Mouse (Mus musculus) kidney, postnatal 0 days (tissue): ENCODE measurements around the gene Pim3. TPM values are rescaled to one million over a fixed set of nuclear protein-coding genes. Genes with fewer than 3 reads are reported as not detected.

Source experiments
- ATAC-seq: fragments of 200-750 bp; cut with Nextera tagmentation; replicated peaks from 2 replicates; pipeline ENCODE4 v1.8.0; 2017; ENCODE audit warnings: low read depth, moderate number of reproducible peaks, moderate TSS enrichment, moderate library complexity; ENCODE audit not compliant: low FRiP score
- DNase-seq: peaks from one replicate; pipeline ENCODE4 v3.0.0-alpha.2; 2016; ENCODE audit warnings: low spot score
- H3K27ac ChIP-seq: fragments of 300-500 bp; sonication (generic); 2 replicates; pipeline ENCODE4 v1.5.1; 2014; ENCODE audit warnings: mild to moderate bottlenecking
- H3K27me3 ChIP-seq: fragments of 300-500 bp; sonication (generic); 2 replicates; pipeline ENCODE4 v1.6.1; 2014; ENCODE audit warnings: low read length, mixed read lengths; ENCODE audit not compliant: insufficient read depth
- H3K36me3 ChIP-seq: fragments of 300-500 bp; sonication (generic); 2 replicates; pipeline ENCODE4 v1.6.1; 2014; ENCODE audit warnings: low read length, mixed read lengths; ENCODE audit not compliant: insufficient read depth
- H3K4me1 ChIP-seq: fragments of 300-500 bp; sonication (generic); replicated peaks from 2 replicates; pipeline ENCODE4 v1.6.1; 2014; ENCODE audit warnings: antibody characterized with exemption, low read length, mixed read lengths; ENCODE audit not compliant: insufficient read depth
- H3K4me2 ChIP-seq: fragments of 300-500 bp; sonication (generic); 2 replicates; pipeline ENCODE4 v1.6.1; 2014; ENCODE audit warnings: mild to moderate bottlenecking, low read length, moderate library complexity, mixed read lengths
- H3K4me3 ChIP-seq: fragments of 300-500 bp; sonication (generic); replicated peaks from 2 replicates; pipeline ENCODE4 v1.5.1; 2014; ENCODE audit warnings: low read depth, low read length
- H3K9ac ChIP-seq: fragments of 300-500 bp; sonication (generic); 2 replicates; pipeline ENCODE4 v1.6.1; 2014; ENCODE audit warnings: low read depth, low read length
- H3K9me3 ChIP-seq: fragments of 300-500 bp; sonication (generic); replicated peaks from 2 replicates; pipeline ENCODE4 v1.6.1; 2016; ENCODE audit warnings: low read length, inconsistent platforms, mixed read lengths
- CTCF ChIP-seq: IDR thresholded peaks from 2 replicates; pipeline ENCODE4 v1.5.1; 2016; ENCODE audit warnings: antibody characterized with exemption, low read depth, mild to moderate bottlenecking, moderate library complexity
- WGBS: fragments of 180-500 bp; shearing (Covaris S2); extraction: QIAGEN DNeasy Blood & Tissue Kit; methylation state at CpG from one replicate; pipeline ENCODE4 v1.1.7; 2014; 5-methylcytosine and 5-hydroxymethylcytosine counted together
- polyA plus RNA-seq: library from polyadenylated mRNA; unstranded; fragments of >200 nt; fragmentation: Nextera tagmentation; extraction: Ambion mirVana; gene quantifications from 2 replicates; pipeline ENCODE4 v1.2.1, GENCODE M21; 2015

The Pim3 gene
- polyA plus RNA-seq, 1 experiment from 2014 or later, result 88.6 TPM

- 63% methylated on average over 5 of the region's 5 CpGs for WGBS
- Histone ChIP-seq H3K4me2 (no peak overlapping the region), H3K36me3 (peaks cover 9% of the 10 kb centered on the region), H3K4me3 (no peak overlapping the region), H3K9me3 (no peaks in the 10 kb centered on the region), H3K27ac (peak overlapping the region; percentile 54; the same call in 1 of the 2 replicates), H3K27me3 (no peaks in the 10 kb centered on the region), H3K9ac (no peak overlapping the region), H3K4me1 (peaks cover 25% of the 10 kb centered on the region)
- TF ChIP-seq CTCF, result no peak
- ATAC-seq (no peak), DNase-seq (no peak)
These were observed 8.6 kb downstream of the Pim3 start for GRCm38 (mm10) chr15:88870418-88871185.

GRCm38 (mm10) chr15:88874061-88874460 lies 12.1 kb downstream of the Pim3 start:
- Histone ChIP-seq H3K4me3 (no peak overlapping the region), H3K4me1 (peaks cover 7% of the 10 kb centered on the region; the same call in 1 of the 2 replicates), H3K4me2 (no peak overlapping the region), H3K27me3 (no peaks in the 10 kb centered on the region), H3K27ac (no peak overlapping the region), H3K9ac (no peak overlapping the region), H3K36me3 (no peaks in the 10 kb centered on the region), H3K9me3 (no peaks in the 10 kb centered on the region)
- DNase-seq, result no peak
- 85% methylated on average over 3 of the region's 3 CpGs for WGBS
- no peak for TF ChIP-seq CTCF
- ATAC-seq, result no peak

GRCm38 (mm10) chr15:88874477-88874876 lies 12.5 kb downstream of the Pim3 start:
- DNase-seq, result no peak
- Histone ChIP-seq H3K9me3 (no peaks in the 10 kb centered on the region), H3K27ac (0 out of 2 replicates have a peak overlapping the region, but pooled peaks have one; percentile 10), H3K36me3 (no peaks in the 10 kb centered on the region), H3K27me3 (no peaks in the 10 kb centered on the region), H3K9ac (no peak overlapping the region), H3K4me1 (peaks cover 7% of the 10 kb centered on the region; the same call in 1 of the 2 replicates), H3K4me2 (no peak overlapping the region), H3K4me3 (no peak overlapping the region)
- 83% methylated on average over 6 of the region's 6 CpGs for WGBS
- TF ChIP-seq CTCF, result no peak
- ATAC-seq, result no peak

- Histone ChIP-seq H3K9me3 (no peaks in the 10 kb centered on the region), H3K4me2 (no peak overlapping the region), H3K36me3 (no peaks in the 10 kb centered on the region), H3K27ac (peak overlapping the region; percentile 72), H3K9ac (no peak overlapping the region), H3K27me3 (no peaks in the 10 kb centered on the region), H3K4me3 (no peak overlapping the region), H3K4me1 (peaks cover 7% of the 10 kb centered on the region; the same call in 1 of the 2 replicates)
- no peak for TF ChIP-seq CTCF
- DNase-seq (peak; percentile 44), ATAC-seq (peak; percentile 96)
- WGBS, result 16% methylated on average over 10 of the region's 10 CpGs
These were observed 13.7 kb downstream of the Pim3 start for GRCm38 (mm10) chr15:88875625-88876081.

GRCm38 (mm10) chr15:88876155-88877020 lies 14.4 kb downstream of the Pim3 start:
- TF ChIP-seq CTCF, result peak; percentile 96
- Histone ChIP-seq H3K4me3 (no peak overlapping the region), H3K36me3 (no peaks in the 10 kb centered on the region), H3K4me2 (peak overlapping the region; percentile 36; the same call in 1 of the 2 replicates), H3K27me3 (no peaks in the 10 kb centered on the region), H3K9ac (no peak overlapping the region), H3K27ac (peak overlapping the region; percentile 72), H3K4me1 (peaks cover 7% of the 10 kb centered on the region; the same call in 1 of the 2 replicates), H3K9me3 (no peaks in the 10 kb centered on the region)
- 9% methylated on average over 28 of the region's 28 CpGs for WGBS
- ATAC-seq (0 out of 2 replicates have a peak, but pooled peaks have one; percentile 14), DNase-seq (peak; percentile 83)

- Histone ChIP-seq H3K4me1 (peaks cover 7% of the 10 kb centered on the region; the same call in 1 of the 2 replicates), H3K36me3 (no peaks in the 10 kb centered on the region), H3K4me3 (no peak overlapping the region), H3K4me2 (no peak overlapping the region), H3K9me3 (no peaks in the 10 kb centered on the region), H3K9ac (no peak overlapping the region), H3K27ac (no peak overlapping the region), H3K27me3 (no peaks in the 10 kb centered on the region)
- 81% methylated on average over 10 of the region's 10 CpGs for WGBS
- no peak for ATAC-seq
- no peak for TF ChIP-seq CTCF
- DNase-seq, result no peak
These were observed 15.0 kb downstream of the Pim3 start for GRCm38 (mm10) chr15:88877021-88877400.
